Mouse (Mus musculus): ENCODE results near the gene Tbc1d1.

The Tbc1d1 gene

DNA sequence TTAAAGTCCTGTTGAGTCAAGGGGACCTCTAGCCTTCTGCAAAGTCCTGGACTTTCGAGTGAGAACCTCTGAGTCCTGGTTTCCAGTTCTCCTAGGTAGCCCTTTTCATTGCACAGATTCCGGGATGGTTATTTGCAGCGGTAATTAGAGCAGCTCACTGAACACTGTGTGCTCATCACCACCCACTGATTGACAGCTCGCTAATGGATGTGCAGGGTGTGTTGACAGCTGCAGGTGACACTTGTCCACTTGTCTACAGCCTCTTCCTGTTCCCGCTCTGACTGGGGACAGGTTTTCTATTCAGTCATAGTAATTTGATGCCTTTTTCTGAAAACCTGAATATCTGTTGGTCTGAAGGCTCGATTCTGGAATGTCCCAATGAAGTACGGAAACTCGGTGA is 50.8 kb downstream of the Tbc1d1 start:
- no peak for DNase-seq (ENCODE audit: low spot score in 2 of 2)

DNA sequence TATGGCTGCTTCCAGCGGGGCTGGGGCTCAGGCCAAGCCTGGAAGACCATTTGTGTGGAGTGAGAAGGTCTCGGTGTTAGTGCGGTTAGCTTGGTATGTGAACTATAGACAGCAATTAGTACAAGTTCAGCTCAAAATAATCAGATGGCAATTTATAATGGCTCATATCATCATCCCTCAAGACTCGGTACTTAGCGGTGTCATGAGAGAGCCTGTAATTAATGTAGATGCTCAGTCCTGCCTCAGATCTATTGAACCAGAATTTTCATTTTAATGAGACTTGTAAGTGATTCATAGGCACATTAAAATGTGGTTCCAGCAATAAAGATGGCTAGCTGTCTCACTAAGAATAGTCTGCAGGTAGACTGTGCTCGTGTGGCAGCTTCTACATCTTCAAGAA is 51.7 kb downstream of the Tbc1d1 start:
- DNase-seq (ENCODE audit: low spot score in 2 of 2) = no peak

DNA sequence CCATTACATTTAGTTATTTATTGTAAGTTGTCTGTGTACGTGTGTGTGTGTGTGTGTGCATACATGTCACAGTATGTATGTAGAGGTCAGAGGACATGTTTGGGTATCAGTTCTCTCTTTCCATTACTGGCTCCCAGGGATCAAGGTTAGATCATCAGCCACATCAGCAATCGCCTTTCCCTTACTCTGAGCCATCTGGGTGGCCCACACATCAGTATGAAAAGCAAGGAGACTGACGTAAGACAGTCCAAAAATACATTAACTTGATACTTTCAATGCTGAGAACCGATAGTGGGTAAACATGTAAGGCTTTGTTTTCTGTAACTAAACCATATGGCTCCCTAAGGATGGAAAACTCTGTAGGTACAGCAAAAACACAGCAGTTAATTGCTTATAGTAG is 54.7 kb downstream of the Tbc1d1 start:
- DNase-seq (ENCODE audit: low spot score in 2 of 2) = no peak

DNA sequence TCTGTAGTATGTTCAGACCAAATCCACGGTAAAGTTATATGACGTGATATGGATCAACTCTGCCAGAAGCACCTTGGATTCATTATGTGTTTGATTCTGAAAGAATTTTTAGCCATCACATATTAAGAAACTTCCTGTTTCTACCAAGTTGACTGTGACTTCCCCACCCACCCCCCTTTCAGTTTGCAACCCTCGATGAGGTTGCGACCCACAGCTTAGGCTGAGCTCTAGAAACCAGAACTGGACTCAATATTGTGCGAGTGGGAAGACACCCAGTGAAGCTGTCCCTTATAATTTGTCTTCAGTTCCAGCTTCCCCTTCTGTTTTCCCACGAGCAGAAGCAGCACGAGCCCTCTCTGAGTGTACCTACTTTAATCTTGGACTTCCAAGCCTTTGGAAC is 55.2 kb downstream of the Tbc1d1 start:
- DNase-seq (ENCODE audit: low spot score in 2 of 2) = no peak

DNA sequence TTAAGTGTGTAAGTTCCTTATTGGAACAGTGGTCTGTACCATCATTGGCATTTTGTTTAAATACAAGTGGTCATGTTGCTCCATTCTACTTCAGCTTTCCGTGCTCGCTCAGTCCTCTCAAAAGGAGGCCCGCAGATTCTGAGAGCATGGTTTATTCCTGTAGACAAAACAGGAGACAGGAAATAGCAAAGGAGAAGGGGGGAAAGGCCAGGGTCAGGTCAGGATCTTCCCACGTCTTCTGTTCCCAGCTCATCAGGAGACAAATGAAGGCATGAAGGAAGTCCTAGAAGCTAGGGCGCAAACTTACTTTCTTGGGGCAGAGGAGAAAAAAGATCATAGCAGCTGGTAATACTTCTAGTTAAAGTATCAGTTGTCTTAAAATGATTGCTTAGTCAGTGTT is 56.1 kb downstream of the Tbc1d1 start:
- no peak for DNase-seq (ENCODE audit: low spot score in 2 of 2)

DNA sequence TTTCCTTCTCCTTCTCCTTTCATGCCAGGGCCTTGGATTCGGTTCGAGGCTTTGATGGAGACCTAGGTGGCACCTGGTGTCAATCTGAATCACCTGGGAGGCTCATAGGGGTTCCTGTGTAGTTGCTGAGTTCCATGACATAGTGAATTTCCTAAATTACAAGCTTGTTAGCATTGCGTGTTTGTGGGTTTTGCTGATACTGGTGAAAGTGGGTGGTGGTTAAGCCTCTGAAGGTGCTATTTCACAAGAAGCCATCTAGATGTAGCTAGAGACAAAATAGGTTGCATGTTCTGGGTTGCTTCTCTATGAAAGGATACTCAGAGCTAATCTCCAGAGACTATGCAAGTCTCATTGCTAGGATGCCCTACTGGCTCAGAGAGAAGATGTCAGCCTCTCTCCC is 56.5 kb downstream of the Tbc1d1 start:
- DNase-seq (ENCODE audit: low spot score in 2 of 2) = no peak

DNA sequence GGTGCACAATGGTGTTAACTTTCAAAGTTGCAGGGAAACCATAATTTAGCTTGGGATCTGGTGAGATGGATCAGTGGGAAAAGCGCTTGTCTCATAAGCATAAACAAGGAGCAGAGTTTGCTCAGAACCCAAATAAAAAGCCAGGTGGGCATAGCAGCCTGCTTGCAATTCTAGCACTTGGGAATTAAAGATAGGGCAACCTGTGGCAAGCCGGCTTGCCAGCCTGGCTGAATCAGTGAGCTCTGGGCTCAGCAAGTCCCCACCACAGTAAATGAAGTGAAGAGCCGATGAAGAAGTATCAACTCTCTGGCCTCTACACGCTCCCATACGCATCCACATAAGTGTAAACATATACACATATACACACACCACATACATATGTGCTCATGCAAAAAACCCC is 59.7 kb downstream of the Tbc1d1 start:
- DNase-seq (ENCODE audit: low spot score in 2 of 2) = no peak

DNA sequence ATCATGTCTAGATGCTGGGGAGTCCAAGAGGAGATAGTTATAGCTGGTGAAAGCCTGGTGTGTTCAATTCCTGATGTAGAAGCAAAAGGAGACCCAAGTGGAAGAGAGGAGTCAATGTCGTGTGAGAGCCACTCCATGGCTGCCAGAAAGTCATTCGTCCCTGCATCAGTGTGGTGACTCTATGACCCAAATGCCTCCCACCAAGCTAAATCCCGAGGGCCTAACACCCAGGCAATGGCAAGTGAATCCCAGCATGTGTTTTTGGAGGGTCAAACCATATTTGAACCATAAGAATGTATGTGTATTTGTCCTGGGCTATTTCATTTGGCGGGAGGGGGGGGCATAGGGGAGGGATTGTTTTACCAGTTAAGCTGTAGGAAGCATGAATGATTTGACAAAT is 60.2 kb downstream of the Tbc1d1 start:
- no peak for DNase-seq (ENCODE audit: low spot score in 2 of 2)

DNA sequence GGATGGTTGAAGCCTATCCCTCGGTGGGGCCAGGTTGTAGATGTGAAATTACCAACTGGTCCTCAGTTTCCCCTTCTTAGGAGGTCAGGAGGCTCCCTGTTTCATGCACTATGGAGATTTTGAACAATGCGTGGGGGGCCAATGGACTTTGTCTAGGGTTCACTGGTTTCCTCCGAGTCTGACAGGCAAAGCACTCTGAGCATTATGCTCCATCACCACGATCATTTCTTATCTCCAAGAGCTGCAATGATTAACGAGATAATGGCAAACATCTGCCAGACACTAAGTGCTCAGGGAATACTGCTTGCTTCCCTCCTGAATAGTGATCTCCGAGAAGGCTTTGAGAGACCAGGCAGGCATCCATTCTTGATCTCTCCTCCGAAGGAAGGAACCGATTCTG is 61.2 kb downstream of the Tbc1d1 start:
- DNase-seq (ENCODE audit: low spot score in 2 of 2) = no peak

DNA sequence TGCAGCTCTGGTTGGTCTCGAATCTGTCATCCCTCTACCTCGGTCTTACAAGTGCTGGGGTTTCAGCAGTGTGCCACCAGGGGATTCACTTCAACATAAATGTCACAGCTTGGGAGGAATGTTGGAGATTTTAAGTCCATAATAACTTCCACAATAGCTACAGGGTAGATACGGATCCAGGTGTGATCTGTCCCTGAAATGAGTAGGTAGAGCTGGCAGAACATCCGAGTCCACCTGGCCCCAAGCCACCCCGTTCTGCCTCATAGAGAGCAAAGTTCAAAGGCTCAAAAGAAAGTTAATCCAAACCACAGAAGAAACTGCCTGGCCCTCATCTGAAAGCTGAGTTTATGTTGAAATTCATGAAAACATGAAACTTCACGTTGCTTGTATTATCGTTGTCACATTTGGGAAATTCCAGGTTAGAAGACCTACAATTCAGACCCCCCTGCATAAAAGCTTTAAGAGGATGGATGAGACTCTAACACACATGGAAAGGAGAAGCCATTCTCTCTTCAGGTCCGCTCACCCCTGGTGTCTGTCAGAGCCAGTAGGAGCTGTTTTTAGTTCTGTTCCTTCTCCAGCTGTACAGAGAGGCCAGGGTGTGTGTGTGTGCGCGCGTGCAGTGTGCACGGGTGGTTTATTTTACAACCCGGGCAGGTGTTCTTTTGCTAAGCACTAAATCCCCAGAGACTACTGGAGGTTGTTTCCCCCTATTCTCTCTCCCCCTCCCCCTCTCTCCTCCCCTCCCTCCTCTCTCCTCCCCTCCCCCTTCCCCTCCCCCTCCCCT is 61.9 kb downstream of the Tbc1d1 start:
- no peak for DNase-seq (ENCODE audit: low spot score in 2 of 2)

DNA sequence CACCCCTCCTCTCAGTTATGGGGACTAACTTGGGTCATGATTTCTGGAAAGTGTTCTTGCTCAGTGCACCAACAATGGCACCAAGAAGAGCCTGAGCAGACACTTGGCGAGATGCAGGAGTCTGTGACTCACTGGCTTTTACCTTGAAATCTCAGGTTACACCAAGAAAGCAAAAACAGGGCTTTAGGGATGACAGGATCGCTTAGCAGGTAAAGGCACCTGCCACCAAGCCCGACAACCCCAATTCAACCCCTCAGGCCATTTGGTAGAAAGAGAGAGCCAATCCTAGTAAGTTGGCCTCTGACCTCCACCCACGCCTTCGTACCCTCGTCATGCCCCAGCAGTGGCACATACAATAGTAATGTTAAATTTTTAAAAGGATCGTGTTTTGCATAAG is 62.5 kb downstream of the Tbc1d1 start:
- no peak for DNase-seq (ENCODE audit: low spot score in 2 of 2)

DNA sequence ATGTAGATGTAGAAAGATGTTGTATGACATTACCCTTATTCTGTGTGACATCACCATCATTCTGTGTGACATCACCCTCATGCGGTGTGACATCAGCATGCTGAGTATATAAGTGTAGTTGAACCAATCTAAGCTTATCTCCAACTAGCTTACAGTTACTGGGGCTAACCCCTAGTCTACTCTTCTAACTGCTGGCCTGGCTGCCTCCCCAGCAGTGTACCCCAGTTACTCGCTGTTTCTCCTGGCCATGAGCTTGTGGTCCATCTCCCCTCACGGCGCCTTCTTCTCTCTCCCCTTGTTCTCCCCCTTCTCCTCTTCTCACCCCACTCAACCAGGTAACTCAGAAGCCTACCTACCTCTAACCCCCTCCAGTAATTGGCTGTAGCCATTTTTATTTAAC is 64.7 kb downstream of the Tbc1d1 start:
- no peak for DNase-seq (ENCODE audit: low spot score in 2 of 2)

DNA sequence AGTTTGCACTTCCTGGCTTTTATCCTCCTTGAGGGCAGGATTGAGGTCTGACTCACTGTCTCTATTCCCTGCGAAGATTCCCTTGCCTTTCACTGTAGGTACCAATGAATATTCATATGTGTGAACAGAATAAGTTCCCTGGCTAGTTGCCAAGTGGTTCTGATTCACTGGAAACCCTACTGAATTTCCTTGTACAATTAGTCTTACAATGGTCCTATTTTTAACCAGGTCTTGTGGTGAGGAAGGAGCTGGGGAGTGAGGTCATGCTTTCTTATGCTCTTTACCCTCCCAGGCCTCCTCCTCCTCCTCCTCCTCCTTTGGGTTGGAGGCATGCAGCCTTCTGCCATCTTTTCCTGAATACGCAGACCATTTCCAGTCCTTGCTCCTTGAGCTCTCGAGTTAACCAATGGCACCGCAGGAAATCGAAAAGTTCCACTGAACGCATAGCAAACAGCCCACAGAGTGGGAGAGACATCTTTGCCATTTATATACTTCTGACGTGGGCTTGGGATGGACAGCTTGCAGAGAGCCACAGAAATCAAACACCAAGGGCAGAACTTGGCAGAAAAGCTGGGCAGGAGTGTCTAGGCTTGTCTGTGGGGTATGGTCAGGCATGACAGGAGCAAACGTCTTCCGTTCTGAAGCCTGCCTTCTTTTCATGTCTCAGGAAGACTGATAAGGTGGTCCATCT is 68.8 kb downstream of the Tbc1d1 start:
- DNase-seq (ENCODE audit: low spot score in 2 of 2) = no peak

DNA sequence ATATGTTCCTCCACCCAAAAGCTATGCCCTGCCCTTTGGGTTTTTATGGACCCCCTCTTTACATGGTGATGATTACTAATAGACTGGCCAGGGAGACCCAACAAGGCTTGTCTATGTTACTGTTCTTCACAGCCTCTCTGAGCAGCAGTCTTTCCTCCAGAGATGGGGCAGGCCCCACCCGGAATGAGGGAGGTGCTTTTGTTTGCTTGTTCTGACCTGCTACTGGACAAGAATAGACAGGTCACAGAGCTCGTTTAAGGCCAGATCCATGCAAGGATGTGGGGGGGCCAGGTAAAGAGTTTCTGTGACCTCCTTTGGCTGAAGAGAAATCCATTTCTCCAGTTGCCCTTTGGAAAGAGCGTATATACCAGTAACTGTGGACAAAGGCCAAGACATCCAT is 72.1 kb downstream of the Tbc1d1 start:
- DNase-seq (ENCODE audit: low spot score in 2 of 2) = no peak

DNA sequence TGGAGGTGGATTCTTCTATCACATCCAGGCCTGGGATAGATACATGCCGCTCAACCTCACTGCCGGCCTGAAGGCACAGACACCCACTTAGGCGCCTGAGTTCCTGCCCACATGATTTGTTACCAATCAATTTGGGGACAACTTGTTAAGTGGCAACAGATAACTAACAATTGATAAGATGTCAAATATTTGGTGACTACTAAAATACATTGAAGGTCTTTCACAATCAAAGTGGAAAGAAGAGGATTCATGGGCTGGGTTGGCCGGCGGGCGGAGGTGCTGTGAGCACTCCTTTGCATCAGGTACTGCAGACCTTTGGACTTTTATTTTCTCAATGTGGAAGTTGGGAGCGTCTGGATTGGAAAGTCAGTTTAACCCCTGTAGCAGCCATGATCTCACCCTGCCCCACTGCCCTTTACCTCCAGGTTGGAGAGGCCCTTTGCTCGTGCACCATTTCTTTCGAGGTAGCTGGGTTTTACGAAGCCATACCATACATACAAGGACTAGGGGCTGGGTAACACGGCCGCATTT is 73.3 kb downstream of the Tbc1d1 start:
- no peak for DNase-seq (ENCODE audit: low spot score in 2 of 2)

DNA sequence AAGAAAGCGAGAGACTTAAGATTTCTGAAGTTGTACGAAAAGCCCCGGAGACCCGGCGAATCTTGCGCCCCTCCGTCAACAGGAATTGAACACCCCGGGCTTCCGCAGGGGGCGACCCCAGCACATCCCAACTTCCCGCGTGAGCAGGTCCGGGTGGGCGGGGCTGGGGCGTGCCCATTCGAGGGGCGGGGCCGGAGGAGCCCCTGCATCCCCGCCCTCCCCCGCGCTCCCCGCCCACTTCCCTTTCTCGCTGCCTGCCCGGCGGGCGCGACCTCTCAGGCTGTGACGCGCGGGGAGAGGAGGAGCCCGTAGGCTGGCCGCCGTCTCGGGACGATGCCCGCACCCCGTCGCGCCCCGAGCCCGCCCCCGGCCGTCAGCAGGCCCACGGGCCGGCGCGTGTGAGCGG is 74.0 kb downstream of the Tbc1d1 start:
- DNase-seq (ENCODE audit: low spot score in 2 of 2) = peak; percentile 87

DNA sequence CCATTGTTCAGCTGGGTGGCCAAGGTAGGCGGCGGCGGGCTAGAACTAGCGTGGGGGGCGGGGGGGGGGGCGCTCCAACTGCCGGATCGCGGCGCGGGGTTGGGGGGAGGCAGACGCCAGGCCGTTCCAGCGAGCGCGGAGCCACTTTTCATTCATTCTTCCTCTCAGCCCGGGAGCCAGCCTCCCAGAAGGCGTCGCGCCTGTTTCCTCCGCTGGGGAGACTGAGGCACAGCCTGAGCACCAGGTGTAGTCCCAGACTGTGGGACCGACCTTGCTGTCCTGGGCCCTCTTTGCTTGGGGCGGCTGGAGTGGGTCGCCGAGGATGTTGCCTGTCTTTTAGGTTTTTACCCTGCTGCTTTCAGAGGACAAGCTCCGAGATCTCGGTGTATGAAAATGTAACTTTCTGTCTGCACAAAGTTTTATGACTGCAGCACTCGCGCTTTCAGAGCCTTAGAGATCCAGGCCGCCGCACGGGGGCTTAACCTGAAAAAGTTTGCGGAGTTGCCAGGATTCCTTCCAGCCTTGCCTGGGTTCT is 74.5 kb downstream of the Tbc1d1 start:
- peak in 1 of 2 experiments; percentile 36 for DNase-seq (ENCODE audit: low spot score in 2 of 2)

DNA sequence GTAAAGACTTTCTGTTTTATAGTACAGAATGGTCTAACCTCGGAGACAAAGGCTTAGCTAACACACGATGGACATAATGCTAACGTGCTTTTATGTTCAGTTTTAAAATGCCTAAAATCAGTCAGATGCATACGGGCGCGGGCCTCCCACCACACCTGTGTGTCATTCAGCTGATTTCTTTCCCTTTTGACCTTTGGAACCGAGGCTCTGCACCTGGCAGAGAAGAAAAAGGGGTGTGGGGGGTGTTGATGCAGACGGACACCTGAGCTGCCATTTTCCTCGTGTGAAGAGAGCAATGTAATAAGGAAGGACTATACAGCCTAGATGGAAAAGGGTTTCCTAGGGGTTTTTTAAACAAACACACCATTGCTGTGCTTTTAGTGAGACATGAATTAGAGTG is 76.8 kb downstream of the Tbc1d1 start:
- DNase-seq (ENCODE audit: low spot score in 2 of 2) = no peak

DNA sequence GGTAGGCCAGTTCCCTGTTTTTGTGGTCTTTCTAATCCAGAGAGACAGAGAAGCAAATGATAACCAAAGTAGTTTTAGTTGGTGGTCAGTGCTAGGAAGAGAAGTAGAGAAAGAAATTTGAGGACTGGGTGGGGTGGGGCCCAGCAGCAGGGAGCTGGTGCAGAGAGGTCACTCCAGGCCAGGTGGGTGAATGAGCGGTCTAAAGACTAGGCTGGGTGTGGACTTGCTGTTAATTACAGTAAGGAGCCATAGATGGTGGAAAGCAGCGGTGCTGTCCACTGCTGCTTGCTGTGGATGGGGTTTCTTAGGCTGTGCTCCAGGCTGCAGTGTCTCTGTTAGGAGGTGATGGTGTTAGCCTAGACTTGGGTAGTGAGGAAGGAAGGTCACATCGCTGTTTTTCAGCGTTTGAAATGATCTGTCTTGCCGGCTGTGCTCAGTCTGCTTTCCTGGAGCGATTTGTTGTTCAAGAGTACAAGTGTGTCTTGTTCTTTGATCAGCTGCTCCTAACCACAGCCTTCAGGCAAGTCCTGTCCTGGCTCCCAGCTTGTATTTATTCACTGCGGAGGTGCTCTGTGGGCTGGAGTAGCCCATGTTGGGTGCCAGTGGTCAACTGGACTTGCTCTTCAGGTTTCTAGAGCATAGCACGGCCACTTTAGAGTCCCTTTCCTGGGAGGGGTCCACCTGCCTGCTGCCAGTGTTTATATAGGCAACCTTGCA is 78.3 kb downstream of the Tbc1d1 start:
- DNase-seq (ENCODE audit: low spot score in 2 of 2) = no peak

DNA sequence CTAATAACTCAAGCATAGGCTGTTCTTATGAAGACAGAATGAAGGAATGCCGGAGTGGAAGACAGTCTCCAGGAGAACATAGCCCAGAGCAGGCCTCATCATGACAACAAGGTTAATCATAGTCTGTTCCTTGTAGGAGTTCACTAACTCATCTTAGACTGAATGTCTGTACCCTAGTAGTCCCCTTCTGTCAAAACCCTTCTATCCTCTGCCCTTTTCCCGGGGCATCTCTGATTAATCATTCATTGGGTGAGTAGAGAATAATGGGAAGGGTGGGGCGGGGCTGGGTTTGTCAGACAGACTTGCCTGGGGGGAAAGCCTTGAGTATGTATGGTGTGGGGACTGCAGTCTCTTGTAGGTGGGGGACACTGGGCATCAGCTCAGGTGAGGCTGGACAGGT is 79.1 kb downstream of the Tbc1d1 start:
- DNase-seq (ENCODE audit: low spot score in 2 of 2) = no peak

DNA sequence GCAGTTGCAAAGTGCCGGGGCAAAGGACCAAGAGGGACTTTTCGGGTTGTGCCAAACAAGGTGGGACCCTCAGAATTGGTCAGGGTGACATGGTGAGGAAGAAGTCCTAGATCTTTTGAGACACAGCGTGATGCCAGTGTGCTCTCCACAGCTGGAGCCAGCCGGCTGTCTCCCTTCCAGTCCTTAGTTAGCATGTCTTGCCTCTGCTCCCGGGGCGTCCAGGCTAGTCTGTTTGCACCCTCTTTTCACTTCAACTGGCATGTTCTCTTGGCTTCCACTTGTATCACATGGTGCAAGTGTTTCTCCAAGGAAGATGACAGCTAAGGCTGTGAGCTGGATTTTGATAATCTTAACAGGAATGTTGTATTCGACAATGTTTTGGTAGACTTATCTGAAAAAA is 80.5 kb downstream of the Tbc1d1 start:
- no peak for DNase-seq (ENCODE audit: low spot score in 2 of 2)

DNA sequence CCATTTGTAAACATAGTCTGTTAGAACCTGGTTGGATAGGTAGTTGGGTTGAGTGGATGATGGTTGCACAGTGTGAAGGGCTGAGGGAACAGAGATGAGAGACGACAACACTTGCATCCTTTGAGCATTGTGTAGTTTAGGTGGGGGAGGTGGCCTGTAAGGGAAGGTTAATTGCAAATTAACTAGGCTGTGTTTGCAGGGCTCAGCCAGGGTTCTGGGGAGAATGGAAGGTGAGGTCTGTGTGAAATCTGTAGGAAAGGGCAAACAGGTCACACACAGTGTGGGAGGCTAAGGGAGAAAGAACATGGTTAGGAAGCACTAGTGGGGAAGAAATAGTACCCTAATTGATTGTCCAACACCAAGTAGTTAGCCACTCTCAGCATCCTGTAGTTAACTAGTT is 81.2 kb downstream of the Tbc1d1 start:
- DNase-seq (ENCODE audit: low spot score in 2 of 2) = no peak

Data from right cerebral cortex, postnatal 10 days (tissue).